Mouse (Mus musculus) cortical plate, adult 2 months (tissue): ENCODE data around the gene Kbtbd4. TPM values are rescaled to one million over a fixed set of nuclear protein-coding genes. Genes with fewer than 3 reads are reported as not detected.

Experiments used
- H3K27ac ChIP-seq: fragments of 200-500 bp; 2 replicates; pipeline ENCODE4 v1.5.1; 2012; ENCODE audit warnings: low read length, control low read depth, inconsistent platforms; ENCODE audit not compliant: insufficient read depth
- H3K4me1 ChIP-seq: fragments of 200-500 bp; 2 replicates; pipeline ENCODE4 v1.6.1; 2011; ENCODE audit warnings: low read length; ENCODE audit not compliant: control insufficient read depth, insufficient read depth
- H3K4me3 ChIP-seq: fragments of 200-500 bp; 2 replicates; pipeline ENCODE4 v1.5.1; 2011; ENCODE audit warnings: mild to moderate bottlenecking, low read length, control low read depth; ENCODE audit not compliant: insufficient read depth
- CTCF ChIP-seq: fragments of 200-500 bp; IDR thresholded peaks from 2 replicates; pipeline ENCODE4 v1.5.1; 2011; ENCODE audit warnings: mild to moderate bottlenecking, control low read depth, low read length; ENCODE audit not compliant: insufficient read depth; ENCODE audit errors: extremely low read depth
- POLR2A ChIP-seq: fragments of 200-500 bp; IDR thresholded peaks from 2 replicates; pipeline ENCODE4 v1.6.1; 2011; ENCODE audit warnings: mild to moderate bottlenecking, low read length, control low read depth; ENCODE audit not compliant: insufficient read depth; ENCODE audit errors: extremely low read depth
- polyA plus RNA-seq: library from polyadenylated mRNA; depleted of rRNA; stranded (reverse); fragments of >200 nt; gene quantifications from 2 replicates; pipeline ENCODE4 v1.2.3, GENCODE M21; 2012

Gene Kbtbd4
- polyA plus RNA-seq, 1 experiment = 28.1 TPM

GRCm38 (mm10) chr2:90903398-90903797 lies 1.1 kb upstream of the Kbtbd4 start:
- TF ChIP-seq POLR2A (no peak), CTCF (no peak)
- Histone ChIP-seq H3K27ac (no peak overlapping the region), H3K4me1 (peaks cover 1% of the 10 kb centered on the region; the same call in 1 of the 2 replicates), H3K4me3 (peak overlapping the region; percentile 81; the same call in 1 of the 2 replicates)

- H3K4me1 ChIP-seq = peaks cover 1% of the 10 kb centered on the region; the same call in 1 of the 2 replicates
- no peak for TF ChIP-seq CTCF
- no peak for TF ChIP-seq POLR2A
- H3K27ac ChIP-seq = no peak overlapping the region
- peak overlapping the region; percentile 81 for H3K4me3 ChIP-seq
Measured at GRCm38 (mm10) chr2:90904856-90905224, 300 bp downstream of the Kbtbd4 start.

GRCm38 (mm10) chr2:90906721-90907120 lies 2.2 kb downstream of the Kbtbd4 start:
- no peak overlapping the region for H3K27ac ChIP-seq
- H3K4me1 ChIP-seq = peaks cover 1% of the 10 kb centered on the region; the same call in 1 of the 2 replicates
- TF ChIP-seq CTCF (no peak), POLR2A (no peak)
- no peak overlapping the region for H3K4me3 ChIP-seq

- Histone ChIP-seq H3K27ac (no peak overlapping the region), H3K4me1 (peaks cover 4% of the 10 kb centered on the region), H3K4me3 (no peak overlapping the region)
- TF ChIP-seq POLR2A (no peak), CTCF (no peak)
Measured at GRCm38 (mm10) chr2:90910861-90911260, 6.3 kb downstream of the Kbtbd4 start.

- H3K27ac ChIP-seq = no peak overlapping the region
- H3K4me3 ChIP-seq = no peak overlapping the region
- H3K4me1 ChIP-seq = peaks cover 5% of the 10 kb centered on the region
- TF ChIP-seq POLR2A (no peak), CTCF (no peak)
Measured at GRCm38 (mm10) chr2:90911668-90912067, 7.1 kb downstream of the Kbtbd4 start.

GRCm38 (mm10) chr2:90913671-90914070 lies 9.1 kb downstream of the Kbtbd4 start:
- Histone ChIP-seq H3K4me1 (peaks cover 5% of the 10 kb centered on the region), H3K27ac (no peak overlapping the region), H3K4me3 (no peak overlapping the region)
- TF ChIP-seq POLR2A = no peak
- TF ChIP-seq CTCF = no peak

- Histone ChIP-seq H3K27ac (peak overlapping the region; percentile 1; the same call in 1 of the 2 replicates), H3K4me1 (peaks cover 5% of the 10 kb centered on the region), H3K4me3 (no peak overlapping the region; the same call in 1 of the 2 replicates)
- no peak for TF ChIP-seq CTCF
- TF ChIP-seq POLR2A = 0 out of 2 replicates have a peak, but pooled peaks have one; percentile 27
Measured at GRCm38 (mm10) chr2:90915516-90915915, 11.0 kb downstream of the Kbtbd4 start.

GRCm38 (mm10) chr2:90916560-90917232 lies 12.2 kb downstream of the Kbtbd4 start:
- peak overlapping the region; percentile 69 for H3K4me3 ChIP-seq
- peaks cover 5% of the 10 kb centered on the region for H3K4me1 ChIP-seq
- H3K27ac ChIP-seq = peak overlapping the region; percentile 97
- TF ChIP-seq POLR2A = no peak
- no peak for TF ChIP-seq CTCF

- H3K27ac ChIP-seq = peak overlapping the region; percentile 97
- TF ChIP-seq POLR2A = no peak
- H3K4me1 ChIP-seq = peaks cover 5% of the 10 kb centered on the region
- peak overlapping the region; percentile 69 for H3K4me3 ChIP-seq
Measured at GRCm38 (mm10) chr2:90917233-90917998, 12.9 kb downstream of the Kbtbd4 start.

- peaks cover 5% of the 10 kb centered on the region for H3K4me1 ChIP-seq
- H3K4me3 ChIP-seq = peak overlapping the region; percentile 69
- peak overlapping the region; percentile 97 for H3K27ac ChIP-seq
- TF ChIP-seq CTCF = no peak
- 0 out of 2 replicates have a peak, but pooled peaks have one; percentile 23 for TF ChIP-seq POLR2A
Measured at GRCm38 (mm10) chr2:90917999-90918698, 13.6 kb downstream of the Kbtbd4 start.
